Mouse (Mus musculus) neural tube, embryonic 12.5 days (tissue): ENCODE data around the gene Smad6. TPM values are rescaled to one million over a fixed set of nuclear protein-coding genes. Genes with fewer than 3 reads are reported as not detected.

Experiments used
- ATAC-seq: fragments of 200-750 bp; cut with Nextera tagmentation; 2 replicates; pipeline ENCODE4 v1.8.0; 2017; ENCODE audit warnings: low read depth, mild to moderate bottlenecking, moderate TSS enrichment, moderate library complexity; ENCODE audit not compliant: low FRiP score
- H3K27ac ChIP-seq: fragments of 300-500 bp; sonication (generic); 2 replicates; pipeline ENCODE4 v1.5.1; 2016
- H3K27me3 ChIP-seq: fragments of 300-500 bp; sonication (generic); replicated peaks from 2 replicates; pipeline ENCODE4 v1.6.1; 2016; ENCODE audit warnings: mild to moderate bottlenecking
- H3K36me3 ChIP-seq: fragments of 300-500 bp; sonication (generic); 2 replicates; pipeline ENCODE4 v1.6.1; 2016; ENCODE audit warnings: mild to moderate bottlenecking
- H3K4me1 ChIP-seq: fragments of 300-500 bp; sonication (generic); 2 replicates; pipeline ENCODE4 v1.6.1; 2016
- H3K4me2 ChIP-seq: fragments of 300-500 bp; sonication (generic); replicated peaks from 2 replicates; pipeline ENCODE4 v1.6.1; 2016; ENCODE audit warnings: mild to moderate bottlenecking
- H3K4me3 ChIP-seq: fragments of 300-500 bp; sonication (generic); 2 replicates; pipeline ENCODE4 v1.5.1; 2016
- H3K9ac ChIP-seq: fragments of 300-500 bp; sonication (generic); 2 replicates; pipeline ENCODE4 v1.6.1; 2016; ENCODE audit warnings: mild to moderate bottlenecking
- H3K9me3 ChIP-seq: fragments of 300-500 bp; sonication (generic); 2 replicates; pipeline ENCODE4 v1.6.1; 2016; ENCODE audit warnings: mild to moderate bottlenecking
- WGBS: fragments of 180-500 bp; shearing (Covaris S2); methylation state at CpG from one replicate; pipeline ENCODE4 v1.1.7; 2016; 5-methylcytosine and 5-hydroxymethylcytosine counted together
- polyA plus RNA-seq: library from polyadenylated mRNA; unstranded; fragments of >200 nt; fragmentation: Nextera tagmentation; extraction: Ambion mirVana; gene quantifications from 2 replicates; pipeline ENCODE4 v1.2.1, GENCODE M21; 2016

The Smad6 gene
- polyA plus RNA-seq, 1 experiment from 2014 or later: 11.0 TPM

DNA sequence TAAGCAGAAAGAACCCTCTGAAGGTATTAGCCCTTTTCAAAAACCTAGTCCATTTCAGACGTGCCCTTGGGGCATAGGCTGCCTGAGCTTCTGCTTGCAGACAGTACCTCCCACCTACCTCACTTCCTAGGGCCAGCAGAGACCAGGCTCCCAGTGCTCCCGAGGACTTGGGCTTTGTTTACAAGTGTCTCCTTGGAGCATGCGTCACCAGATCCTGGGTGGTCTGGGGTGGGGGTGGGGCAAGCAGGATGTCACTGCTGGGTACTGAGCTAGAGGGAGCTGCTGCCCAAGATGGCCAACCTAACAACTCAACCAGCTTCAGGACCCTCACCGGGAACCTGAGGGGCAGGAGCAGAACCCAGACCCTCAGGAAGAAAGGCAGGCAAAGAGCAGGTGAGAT lies 71.5 kb downstream of the Smad6 start:
- no peak overlapping the region for H3K4me2 ChIP-seq
- WGBS: 23% methylated on average over 4 of the region's 4 CpGs
- no peak overlapping the region for H3K27ac ChIP-seq
- no peak for ATAC-seq
- no peaks in the 10 kb centered on the region for H3K27me3 ChIP-seq
- H3K9me3 ChIP-seq: no peaks in the 10 kb centered on the region
- H3K36me3 ChIP-seq: peaks cover 2% of the 10 kb centered on the region; the same call in 1 of the 2 replicates
- no peak overlapping the region for H3K4me3 ChIP-seq
- no peaks in the 10 kb centered on the region for H3K4me1 ChIP-seq
- no peak overlapping the region for H3K9ac ChIP-seq

DNA sequence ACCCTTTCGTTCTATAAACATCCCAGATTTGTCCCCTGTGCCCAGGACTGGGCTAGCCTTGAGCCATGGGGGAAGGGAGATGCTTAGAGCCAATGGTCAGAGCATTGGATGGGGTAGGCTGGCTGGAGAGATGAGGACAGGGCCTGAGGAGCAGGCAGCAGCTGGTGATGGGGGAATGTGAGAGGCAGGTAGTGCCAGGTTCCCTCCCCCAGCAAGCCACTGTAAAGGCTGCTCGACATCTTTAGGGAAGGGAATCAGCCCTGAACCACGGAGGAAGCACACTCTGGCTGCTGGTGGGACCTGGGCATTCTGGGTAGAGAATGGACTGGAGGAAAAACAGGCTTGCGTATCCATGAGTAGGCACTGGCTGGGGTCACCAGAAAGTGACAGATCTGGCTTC lies 72.5 kb downstream of the Smad6 start:
- Histone ChIP-seq H3K27me3 (no peaks in the 10 kb centered on the region), H3K4me1 (no peaks in the 10 kb centered on the region), H3K9ac (no peak overlapping the region), H3K27ac (no peak overlapping the region), H3K36me3 (peaks cover 2% of the 10 kb centered on the region; the same call in 1 of the 2 replicates), H3K4me2 (no peak overlapping the region), H3K4me3 (no peak overlapping the region), H3K9me3 (no peaks in the 10 kb centered on the region)
- WGBS: 71% methylated on average over 4 of the region's 4 CpGs
- ATAC-seq: no peak

- 53% methylated on average over 2 of the region's 2 CpGs for WGBS
- Histone ChIP-seq H3K27ac (no peak overlapping the region), H3K9ac (no peak overlapping the region), H3K27me3 (no peaks in the 10 kb centered on the region), H3K9me3 (no peaks in the 10 kb centered on the region), H3K4me1 (0 out of 2 replicates have a peak, but pooled peaks cover 6% of the 10 kb centered on the region), H3K4me2 (no peak overlapping the region), H3K4me3 (no peak overlapping the region), H3K36me3 (no peaks in the 10 kb centered on the region)
- no peak for ATAC-seq
Observed at GRCm38 (mm10) chr9:63942608-63942982, 79.3 kb downstream of the Smad6 start.

- no peak for ATAC-seq
- Histone ChIP-seq H3K4me1 (0 out of 2 replicates have a peak, but pooled peaks cover 6% of the 10 kb centered on the region), H3K9ac (no peak overlapping the region; the same call in 1 of the 2 replicates), H3K4me3 (no peak overlapping the region), H3K27ac (no peak overlapping the region), H3K27me3 (no peaks in the 10 kb centered on the region), H3K9me3 (no peaks in the 10 kb centered on the region), H3K36me3 (no peaks in the 10 kb centered on the region), H3K4me2 (no peak overlapping the region)
- WGBS: 74% methylated on average over 12 of the region's 12 CpGs
Observed at GRCm38 (mm10) chr9:63941747-63942607, 79.9 kb downstream of the Smad6 start.

GRCm38 (mm10) chr9:63936256-63936655 lies 85.6 kb downstream of the Smad6 start:
- H3K4me2 ChIP-seq: no peak overlapping the region
- no peaks in the 10 kb centered on the region for H3K36me3 ChIP-seq
- H3K4me1 ChIP-seq: no peaks in the 10 kb centered on the region
- no peak for ATAC-seq
- WGBS: 89% methylated on average over 5 of the region's 5 CpGs
- H3K27me3 ChIP-seq: no peaks in the 10 kb centered on the region
- H3K9ac ChIP-seq: no peak overlapping the region
- no peaks in the 10 kb centered on the region for H3K9me3 ChIP-seq
- no peak overlapping the region for H3K27ac ChIP-seq
- H3K4me3 ChIP-seq: no peak overlapping the region

DNA sequence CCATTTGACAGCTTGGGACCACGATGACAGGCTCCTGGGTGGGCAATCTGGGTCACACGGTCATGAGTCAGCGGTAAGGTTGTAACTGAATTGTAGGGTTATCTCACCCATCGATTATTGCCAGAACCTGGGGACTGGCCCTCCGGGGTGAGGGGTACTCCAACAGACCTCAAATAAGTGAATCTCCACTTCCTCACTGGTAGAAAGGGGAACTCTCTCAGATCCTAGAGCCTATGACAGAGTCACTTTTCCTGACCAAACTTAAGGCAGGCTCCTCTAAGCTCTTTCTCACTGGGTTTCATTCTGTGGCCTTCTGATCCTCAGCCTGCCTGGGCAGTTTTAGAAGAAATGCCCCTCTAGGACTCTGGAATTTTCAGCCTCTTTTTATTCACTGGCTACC lies 88.8 kb downstream of the Smad6 start:
- 46% methylated on average over 5 of the region's 5 CpGs for WGBS
- Histone ChIP-seq H3K27me3 (peaks cover 8% of the 10 kb centered on the region), H3K4me3 (no peak overlapping the region), H3K4me2 (no peak overlapping the region), H3K36me3 (no peaks in the 10 kb centered on the region), H3K4me1 (no peaks in the 10 kb centered on the region), H3K9me3 (no peaks in the 10 kb centered on the region), H3K27ac (no peak overlapping the region), H3K9ac (0 out of 2 replicates have a peak overlapping the region, but pooled peaks have one; percentile 6)
- no peak for ATAC-seq

- H3K9me3 ChIP-seq: no peaks in the 10 kb centered on the region
- H3K4me2 ChIP-seq: peak overlapping the region; percentile 62
- peaks cover 9% of the 10 kb centered on the region for H3K4me1 ChIP-seq
- ATAC-seq: 0 out of 2 replicates have a peak, but pooled peaks have one; percentile 25
- H3K4me3 ChIP-seq: peak overlapping the region; percentile 19; the same call in 1 of the 2 replicates
- peak overlapping the region; percentile 48; the same call in 1 of the 2 replicates for H3K9ac ChIP-seq
- peaks cover 24% of the 10 kb centered on the region for H3K27me3 ChIP-seq
- H3K36me3 ChIP-seq: no peaks in the 10 kb centered on the region
- 4% methylated on average over 34 of the region's 34 CpGs for WGBS
- no peak overlapping the region for H3K27ac ChIP-seq
Observed at GRCm38 (mm10) chr9:63927340-63928049, 94.4 kb downstream of the Smad6 start.

- Histone ChIP-seq H3K27ac (no peak overlapping the region), H3K4me2 (no peak overlapping the region), H3K27me3 (peaks cover 24% of the 10 kb centered on the region), H3K4me1 (peaks cover 9% of the 10 kb centered on the region), H3K4me3 (no peak overlapping the region), H3K9me3 (no peaks in the 10 kb centered on the region), H3K9ac (no peak overlapping the region), H3K36me3 (no peaks in the 10 kb centered on the region)
- WGBS: 80% methylated on average over 7 of the region's 7 CpGs
- ATAC-seq: no peak
Observed at GRCm38 (mm10) chr9:63926377-63926776, 95.5 kb downstream of the Smad6 start.

DNA sequence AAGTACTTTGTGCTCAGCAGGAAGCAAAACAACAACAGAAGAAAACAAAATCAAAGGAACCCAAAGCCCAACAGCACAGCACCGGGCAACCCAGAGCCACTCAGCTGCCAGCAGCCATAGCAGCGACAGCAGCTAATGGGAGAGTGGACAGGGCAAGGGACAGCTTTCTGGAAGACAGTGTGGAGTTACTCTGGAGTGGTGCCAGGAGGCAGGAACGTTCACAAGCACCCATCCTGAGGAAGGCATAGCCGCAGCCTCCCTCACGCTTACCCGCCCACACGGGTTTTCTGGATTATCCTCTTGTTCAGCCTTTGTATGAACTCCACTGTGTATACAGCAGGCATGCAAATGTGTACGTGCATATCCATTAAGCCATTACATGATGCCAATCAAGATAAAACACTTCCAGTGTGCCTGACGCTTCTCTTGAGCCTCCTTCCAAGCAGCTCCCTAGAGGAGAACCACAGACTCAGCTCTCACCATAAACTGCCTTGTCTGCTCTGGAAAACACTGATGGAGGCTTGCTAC lies 98.6 kb downstream of the Smad6 start:
- ATAC-seq: no peak
- H3K4me3 ChIP-seq: no peak overlapping the region

DNA sequence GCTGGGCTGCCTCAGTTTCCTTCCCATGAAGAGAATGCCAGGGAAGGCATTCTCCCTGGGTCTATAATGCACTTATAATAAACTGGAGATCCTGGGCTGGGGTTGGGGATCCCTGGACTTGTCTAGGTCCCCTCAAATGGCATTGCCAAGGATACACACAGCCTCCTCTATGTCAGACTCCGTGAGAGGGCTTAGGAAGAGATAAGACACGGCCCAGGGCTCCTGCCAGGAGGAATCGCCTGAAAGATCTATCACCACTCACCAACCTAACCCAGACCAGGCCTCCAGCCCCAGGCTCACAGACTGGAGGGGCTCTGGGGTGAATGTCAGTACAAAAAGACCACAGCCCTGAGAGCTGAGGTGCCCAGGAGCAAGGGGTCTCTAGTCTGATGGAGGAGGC lies 102.2 kb downstream of the Smad6 start:
- no peak for ATAC-seq
- H3K9ac ChIP-seq: no peak overlapping the region
- no peak overlapping the region for H3K27ac ChIP-seq
- WGBS: 94% methylated on average over 3 of the region's 3 CpGs
- H3K9me3 ChIP-seq: no peaks in the 10 kb centered on the region
- H3K4me2 ChIP-seq: no peak overlapping the region
- H3K36me3 ChIP-seq: no peaks in the 10 kb centered on the region
- no peaks in the 10 kb centered on the region for H3K4me1 ChIP-seq
- H3K27me3 ChIP-seq: no peaks in the 10 kb centered on the region
- no peak overlapping the region for H3K4me3 ChIP-seq

More for the DNA sequence above, 98.6 kb downstream of the Smad6 start:
- Histone ChIP-seq H3K27me3 (peaks cover 18% of the 10 kb centered on the region), H3K4me2 (no peak overlapping the region), H3K27ac (no peak overlapping the region), H3K9ac (no peak overlapping the region), H3K36me3 (no peaks in the 10 kb centered on the region), H3K4me1 (peaks cover 9% of the 10 kb centered on the region), H3K9me3 (no peaks in the 10 kb centered on the region)
- 71% methylated on average over 9 of the region's 9 CpGs for WGBS

- ATAC-seq: no peak
- WGBS: 80% methylated on average over 18 of the region's 18 CpGs
- no peak overlapping the region for H3K27ac ChIP-seq
Observed at GRCm38 (mm10) chr9:63919001-63919555, 102.8 kb downstream of the Smad6 start.

DNA sequence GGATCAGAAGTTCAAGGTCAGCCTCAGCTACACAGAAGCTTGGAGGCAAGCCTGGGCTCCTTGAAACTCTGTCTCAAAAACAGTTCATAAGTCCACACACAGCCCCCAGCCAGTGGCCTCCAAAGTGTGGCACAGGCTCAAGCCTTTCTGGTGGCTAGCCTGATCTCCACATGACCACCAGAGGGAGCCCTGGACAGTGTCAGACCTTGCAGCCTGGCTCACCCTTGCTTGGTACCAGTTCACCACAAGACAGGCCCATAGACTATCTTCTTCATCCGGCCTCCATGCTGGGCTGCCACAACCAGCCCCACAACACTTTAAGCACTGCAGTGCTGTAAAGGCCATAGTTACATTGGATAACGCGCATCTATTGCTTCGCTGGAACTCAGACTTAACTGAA lies 103.6 kb downstream of the Smad6 start:
- Histone ChIP-seq H3K27me3 (no peaks in the 10 kb centered on the region), H3K9ac (no peak overlapping the region), H3K36me3 (no peaks in the 10 kb centered on the region), H3K4me1 (no peaks in the 10 kb centered on the region), H3K27ac (no peak overlapping the region), H3K4me2 (no peak overlapping the region), H3K4me3 (no peak overlapping the region), H3K9me3 (no peaks in the 10 kb centered on the region)
- WGBS: 68% methylated on average over 4 of the region's 4 CpGs
- no peak for ATAC-seq

More at GRCm38 (mm10) chr9:63919001-63919555, 102.8 kb downstream of the Smad6 start:
- Histone ChIP-seq H3K9ac (no peak overlapping the region), H3K9me3 (no peaks in the 10 kb centered on the region), H3K4me1 (no peaks in the 10 kb centered on the region), H3K4me3 (no peak overlapping the region), H3K4me2 (no peak overlapping the region), H3K27me3 (no peaks in the 10 kb centered on the region), H3K36me3 (no peaks in the 10 kb centered on the region)
